Mouse (Mus musculus): ENCODE results near the gene Pip5k1a.
"Not testable (repeated sequence)": the region's sequence is repeated elsewhere in the genome, so short reads cannot be mapped to it uniquely, and the experiment has no call there.

Gene Pip5k1a

GRCm38 (mm10) chr3:95106338-95107117 is at the start of gene Pip5k1a:
Pip5k1a (minus strand) TSS chr3:95106930.
- peak; percentile 99 for DNase-seq (ENCODE audit: low read depth, low spot score)

GRCm38 (mm10) chr3:95153874-95154273 is 47.1 kb upstream of the Pip5k1a start:
- peak; percentile 86 for DNase-seq (ENCODE audit: low read depth, low spot score)

GRCm38 (mm10) chr3:95147924-95148323 is 41.2 kb upstream of the Pip5k1a start:
- no peak for DNase-seq (ENCODE audit: low read depth, low spot score)

GRCm38 (mm10) chr3:95142617-95143011 is 35.9 kb upstream of the Pip5k1a start:
- peak; percentile 96 for DNase-seq (ENCODE audit: low read depth, low spot score)

- DNase-seq (ENCODE audit: low read depth, low spot score) = peak; percentile 73
These were observed 35.4 kb upstream of the Pip5k1a start, which contains the start of gene Tnfaip8l2 for GRCm38 (mm10) chr3:95141952-95142616. Tnfaip8l2 (minus strand) TSS chr3:95142360.

DNA sequence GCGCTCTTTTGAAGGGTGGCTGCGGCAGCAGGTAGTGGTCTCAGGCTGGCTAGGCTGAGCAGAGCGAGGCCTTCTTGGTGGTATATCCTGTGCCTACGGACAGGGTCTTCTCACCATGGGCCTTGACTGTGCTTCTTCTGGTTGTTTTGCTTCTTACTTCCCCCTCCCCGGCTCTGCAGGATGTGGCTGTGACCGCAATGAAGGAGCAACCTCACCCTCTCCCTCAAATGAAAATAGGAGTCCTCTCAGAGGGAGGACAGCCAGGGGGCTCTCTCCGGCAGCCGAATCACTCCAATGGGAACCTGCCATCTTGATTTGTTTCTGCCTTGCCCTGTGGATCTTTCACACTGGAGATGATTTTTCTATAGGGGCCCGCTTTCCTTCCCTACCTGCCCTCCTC is 34.7 kb upstream of the Pip5k1a start:
- peak; percentile 85 for DNase-seq (ENCODE audit: low read depth, low spot score)

DNA sequence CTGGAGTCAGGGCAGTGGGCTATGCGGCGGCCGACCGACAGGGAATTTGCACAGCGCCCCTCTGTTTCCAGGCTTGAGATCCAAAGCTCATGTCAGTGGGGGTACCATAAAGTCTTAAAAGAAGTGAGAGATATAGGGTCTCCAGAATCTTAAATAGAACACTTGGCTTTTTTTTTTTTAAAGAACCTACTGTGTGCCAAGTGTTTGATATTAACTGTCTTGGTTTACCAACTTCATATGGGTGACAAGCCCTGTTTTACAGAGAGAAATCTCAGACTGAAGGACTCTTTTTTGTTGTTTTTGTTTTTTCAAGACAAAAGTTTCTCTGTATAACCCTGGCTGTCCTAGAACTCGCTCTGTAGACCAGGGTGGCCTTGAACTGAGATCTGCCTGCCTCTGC is 34.1 kb upstream of the Pip5k1a start:
- DNase-seq (ENCODE audit: low read depth, low spot score) = no peak

GRCm38 (mm10) chr3:95140289-95140595 is 33.5 kb upstream of the Pip5k1a start:
- DNase-seq (ENCODE audit: low read depth, low spot score) = no peak

DNA sequence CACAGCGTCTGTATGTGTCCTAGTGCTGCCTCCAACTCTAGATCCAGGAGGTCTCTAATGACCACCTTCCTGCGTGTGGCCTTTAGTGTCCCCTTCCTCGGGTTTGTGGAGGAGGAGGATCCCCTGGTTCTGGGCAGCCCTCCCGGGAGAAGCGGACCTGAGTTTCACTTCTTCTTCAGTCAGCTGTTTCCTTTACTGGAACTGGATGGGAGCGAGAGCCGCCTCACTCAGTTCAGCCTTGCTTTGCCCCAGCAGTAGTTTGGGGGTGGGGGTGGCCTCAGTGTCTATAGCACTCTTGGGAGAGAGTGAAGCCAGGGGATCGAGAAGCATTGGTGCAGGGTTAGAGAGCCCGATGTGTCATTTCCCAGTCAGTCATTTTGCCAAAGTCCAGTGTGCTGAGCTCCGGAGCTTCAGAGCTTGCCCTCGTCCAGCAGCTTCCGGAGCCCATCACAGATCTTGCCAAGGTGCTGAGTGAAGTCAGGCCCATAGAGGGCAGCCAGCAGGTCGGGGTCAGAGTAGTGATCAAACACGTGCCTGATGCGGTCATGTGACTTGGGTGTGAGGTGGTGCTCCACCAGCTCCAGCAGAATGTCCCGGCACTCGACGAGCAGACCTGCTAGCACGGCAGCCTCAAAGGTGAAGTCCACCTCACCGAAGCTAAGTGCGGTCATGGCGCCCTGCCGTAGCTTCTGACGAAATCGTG is 33.0 kb upstream of the Pip5k1a start:
- peak; percentile 14 for DNase-seq (ENCODE audit: low read depth, low spot score)

- DNase-seq (ENCODE audit: low read depth, low spot score) = peak; percentile 21
These were observed 29.6 kb upstream of the Pip5k1a start for GRCm38 (mm10) chr3:95136336-95136735.

- DNase-seq (ENCODE audit: low read depth, low spot score) = peak; percentile 86
These were observed 28.8 kb upstream of the Pip5k1a start for GRCm38 (mm10) chr3:95135433-95136052.

GRCm38 (mm10) chr3:95135023-95135422 is 28.3 kb upstream of the Pip5k1a start:
- DNase-seq (ENCODE audit: low read depth, low spot score) = peak; percentile 52

- DNase-seq (ENCODE audit: low read depth, low spot score) = not testable (repeated sequence)
These were observed 27.4 kb upstream of the Pip5k1a start for GRCm38 (mm10) chr3:95134133-95134532.

DNA sequence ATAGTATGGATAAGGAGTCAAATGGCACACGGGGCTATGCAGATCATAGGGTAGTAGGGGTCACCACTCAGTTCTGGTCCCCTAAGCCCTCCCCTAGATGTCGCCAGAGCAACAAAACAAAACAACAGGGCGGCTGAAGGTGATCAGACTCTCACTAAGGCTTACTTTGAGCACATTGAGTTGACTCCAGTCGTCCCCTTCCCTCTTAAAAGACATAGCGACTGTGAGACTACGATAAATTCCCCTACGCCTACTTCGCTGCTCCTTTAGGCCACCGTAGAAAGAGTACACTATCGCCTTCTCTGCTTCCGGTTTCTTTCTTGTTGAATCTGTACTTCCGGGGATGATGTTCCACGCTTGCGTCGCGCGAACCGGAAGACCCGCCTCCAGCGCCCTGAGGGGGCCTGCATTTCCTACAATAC is 27.0 kb upstream of the Pip5k1a start, which contains the start of the genes Scnm1 and Lysmd1:
Scnm1 (minus strand) TSS at position 332 of the 422 bp plus-strand sequence.
Lysmd1 (plus strand) TSS at position 409 of the 422 bp plus-strand sequence.
- peak; percentile 96 for DNase-seq (ENCODE audit: low read depth, low spot score)

DNA sequence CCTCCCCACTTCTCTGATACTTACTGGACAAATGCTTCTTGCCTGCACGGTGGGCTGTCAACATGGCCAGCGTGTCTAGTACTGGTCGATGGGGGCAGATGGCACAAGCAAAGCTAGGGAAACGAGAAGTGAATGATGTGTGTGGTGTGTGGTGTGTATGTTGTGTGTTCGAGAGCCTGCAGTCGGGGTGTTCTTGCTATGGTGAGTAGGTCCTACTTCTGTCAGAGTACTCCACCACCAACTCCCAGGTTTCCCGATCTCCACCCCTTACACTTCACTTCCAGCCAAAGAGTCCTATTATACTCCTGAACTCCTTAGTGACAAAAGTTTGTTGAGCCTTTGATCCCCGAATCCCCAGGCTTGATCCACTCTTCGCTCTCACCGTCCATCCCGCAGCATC is 26.4 kb upstream of the Pip5k1a start:
- DNase-seq (ENCODE audit: low read depth, low spot score) = peak; percentile 13

GRCm38 (mm10) chr3:95132389-95132788 is 25.7 kb upstream of the Pip5k1a start:
- not testable (repeated sequence) for DNase-seq (ENCODE audit: low read depth, low spot score)

- DNase-seq (ENCODE audit: low read depth, low spot score) = no peak
These were observed 23.4 kb upstream of the Pip5k1a start for GRCm38 (mm10) chr3:95130081-95130480.

DNA sequence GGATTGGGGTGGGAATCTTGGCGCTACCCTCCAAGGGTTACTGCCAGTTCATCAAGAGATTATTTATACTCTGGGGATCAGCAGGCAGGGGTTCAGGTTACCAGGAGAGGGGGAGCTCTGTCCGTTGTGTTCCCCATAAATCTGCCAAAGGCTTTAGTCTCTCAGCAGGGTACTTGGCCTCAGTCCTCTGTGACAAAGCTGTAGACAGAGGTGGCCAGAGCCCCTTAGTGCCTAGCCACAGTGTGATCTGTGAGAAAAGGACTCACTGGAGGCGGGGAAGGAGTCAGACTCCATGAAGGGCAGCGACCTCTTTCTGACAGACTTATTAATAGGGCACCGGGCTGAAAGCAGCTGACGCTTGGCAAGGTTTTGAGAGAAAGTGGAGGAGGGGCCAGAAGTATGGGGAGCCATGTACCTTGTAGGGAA is 22.5 kb upstream of the Pip5k1a start:
- no peak for DNase-seq (ENCODE audit: low read depth, low spot score)

DNA sequence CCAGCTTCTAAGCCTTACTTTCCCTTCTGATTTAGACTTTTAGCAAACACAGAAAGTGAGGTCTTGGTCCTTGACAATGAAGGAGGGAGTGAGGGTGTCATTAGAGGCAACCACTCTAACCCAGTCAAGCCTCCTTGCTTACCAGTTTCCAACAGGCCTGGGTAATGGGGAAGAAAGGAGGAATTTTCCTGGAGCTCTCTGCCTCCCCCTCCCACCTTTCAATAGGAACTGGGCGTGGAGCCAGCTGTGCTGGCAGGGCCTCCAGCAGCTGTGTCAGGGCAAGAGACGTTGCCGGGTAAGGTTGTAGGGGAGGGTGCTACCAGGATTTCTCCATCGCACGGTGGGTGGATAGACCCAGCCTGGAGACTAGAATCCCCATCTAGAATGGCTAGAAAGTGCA is 18.2 kb upstream of the Pip5k1a start:
- DNase-seq (ENCODE audit: low read depth, low spot score) = no peak

- peak; percentile 47 for DNase-seq (ENCODE audit: low read depth, low spot score)
These were observed 17.5 kb upstream of the Pip5k1a start, which contains the start of gene Tmod4 for GRCm38 (mm10) chr3:95124246-95124645. Tmod4 (plus strand) TSS chr3:95124476.

DNA sequence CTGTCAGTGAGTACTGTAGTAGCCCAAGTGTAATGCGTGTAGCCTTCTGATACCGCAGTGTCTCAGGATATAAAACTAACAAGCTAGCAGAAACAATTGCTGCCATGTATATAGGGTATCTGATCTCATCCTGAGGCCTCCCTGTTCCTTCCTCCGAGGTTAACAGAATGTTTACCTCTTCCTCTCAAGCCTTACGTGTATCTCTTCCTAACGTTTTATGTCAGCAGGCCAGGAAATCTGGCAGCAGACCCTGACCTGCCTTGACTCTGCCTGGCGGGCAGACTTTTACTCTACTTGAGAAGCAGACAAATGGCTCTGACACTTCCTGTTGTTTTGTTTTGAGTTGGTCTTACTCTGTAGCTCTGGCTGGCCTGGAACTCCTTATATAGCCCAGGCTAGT is 14.8 kb upstream of the Pip5k1a start:
- DNase-seq (ENCODE audit: low read depth, low spot score) = no peak

- DNase-seq (ENCODE audit: low read depth, low spot score) = no peak
These were observed 11.0 kb upstream of the Pip5k1a start for GRCm38 (mm10) chr3:95117751-95118150.
